Mouse (Mus musculus): Measurements from ENCODE around the gene Pigz. TPM values are rescaled to one million over a fixed set of nuclear protein-coding genes. Genes with fewer than 3 reads are reported as not detected.

Pigz gene
- polyA plus RNA-seq, 1 experiment from 2014 or later: 0.97 TPM

DNA sequence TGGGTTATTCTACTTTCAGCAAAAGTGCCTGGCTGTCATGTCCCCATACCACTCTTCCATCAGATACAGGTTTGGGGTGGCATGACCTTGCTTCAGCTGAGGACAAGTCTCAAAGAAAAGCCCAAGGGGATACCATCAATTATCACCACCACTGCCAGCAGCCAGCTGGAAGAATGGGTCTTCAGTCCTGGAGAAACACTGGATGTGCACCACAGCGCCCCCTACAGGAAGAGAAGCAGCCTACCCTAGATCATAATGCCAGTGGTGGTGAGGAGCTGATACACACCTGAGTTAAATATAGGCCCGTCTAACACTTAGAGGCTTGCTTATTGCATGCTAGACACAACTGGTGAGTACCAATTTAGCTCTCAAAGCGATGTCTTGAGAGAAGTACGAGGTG lies 28.3 kb upstream of the Pigz start:
- Histone ChIP-seq H3K4me2 (replicated peaks; ENCODE audit: low read depth, low read length) (no peak overlapping the region), H3K9me3 (ENCODE audit: control insufficient read depth, low read length) (no peaks in the 10 kb centered on the region; the same call in 1 of the 2 replicates), H3K27me3 (ENCODE audit: control insufficient read depth, insufficient read depth, low read length) (no peaks in the 10 kb centered on the region), H3K27ac (ENCODE audit: low read depth, low read length) (no peak overlapping the region), H3K4me1 (ENCODE audit: control insufficient read depth, insufficient read depth, low read length) (peaks cover 12% of the 10 kb centered on the region; the same call in 1 of the 2 replicates), H3K36me3 (ENCODE audit: control insufficient read depth, insufficient read depth, low read length) (no peaks in the 10 kb centered on the region), H3K4me3 (ENCODE audit: low read length) (no peak overlapping the region), H3K9ac (ENCODE audit: low read depth, low read length) (no peak overlapping the region)
- no peak for ATAC-seq (ENCODE audit: low FRiP score, low TSS enrichment)
- 78% methylated on average over 4 of the region's 4 CpGs for WGBS

DNA sequence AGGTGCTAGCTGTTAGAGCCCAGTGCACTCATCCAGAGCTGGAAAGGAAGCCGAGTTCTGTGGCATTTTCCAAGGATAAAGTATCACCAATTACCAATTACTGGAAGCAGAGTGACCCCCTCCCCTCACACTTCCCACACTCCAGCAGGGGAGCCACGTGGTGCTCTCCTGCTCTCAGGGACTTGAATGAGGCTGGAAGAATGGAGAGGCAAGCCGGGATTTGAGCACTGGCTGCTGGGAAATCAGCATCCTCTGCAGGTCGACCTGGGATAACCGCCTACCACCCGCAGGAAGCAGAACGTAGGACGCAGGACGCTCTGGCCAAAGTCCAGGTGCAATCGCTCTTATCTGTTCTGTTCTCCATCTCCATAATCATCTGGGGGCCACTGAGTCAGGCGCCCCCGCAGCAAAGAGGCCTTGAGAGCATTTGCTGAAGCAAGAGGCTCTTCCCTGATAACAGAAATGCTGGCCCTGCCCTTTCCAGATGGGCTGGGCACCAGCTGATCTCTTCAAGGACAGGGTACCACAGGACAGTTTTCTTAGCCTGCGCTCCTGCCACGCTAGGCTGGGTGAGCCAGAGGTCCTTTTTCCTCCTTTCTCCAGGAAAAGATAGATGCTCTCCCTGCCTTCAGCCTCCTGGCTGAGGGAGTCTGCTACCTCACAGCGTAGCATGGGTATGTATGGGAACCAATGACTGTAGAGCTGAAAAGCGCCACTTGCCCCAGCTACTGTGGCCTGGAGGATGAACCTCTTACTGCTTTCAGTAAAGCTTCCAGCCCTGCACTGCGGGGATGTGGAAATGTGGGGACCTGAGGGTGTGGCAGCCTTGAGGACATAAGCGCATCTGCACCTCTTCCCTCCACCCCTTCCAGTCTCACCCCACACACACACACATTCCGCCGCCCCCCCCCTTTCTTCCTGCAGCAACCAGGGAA lies 27.5 kb upstream of the Pigz start:
- Histone ChIP-seq H3K9me3 (ENCODE audit: control insufficient read depth, low read length) (no peaks in the 10 kb centered on the region), H3K27me3 (ENCODE audit: control insufficient read depth, insufficient read depth, low read length) (no peaks in the 10 kb centered on the region), H3K36me3 (ENCODE audit: control insufficient read depth, insufficient read depth, low read length) (no peaks in the 10 kb centered on the region), H3K4me2 (replicated peaks; ENCODE audit: low read depth, low read length) (peak overlapping the region; percentile 47), H3K4me3 (ENCODE audit: low read length) (peak overlapping the region; percentile 28; the same call in 1 of the 2 replicates), H3K27ac (ENCODE audit: low read depth, low read length) (no peak overlapping the region), H3K4me1 (ENCODE audit: control insufficient read depth, insufficient read depth, low read length) (peaks cover 12% of the 10 kb centered on the region; the same call in 1 of the 2 replicates), H3K9ac (ENCODE audit: low read depth, low read length) (peak overlapping the region; percentile 9; the same call in 1 of the 2 replicates)
- WGBS: 35% methylated on average over 20 of the region's 20 CpGs
- ATAC-seq (ENCODE audit: low FRiP score, low TSS enrichment): no peak

DNA sequence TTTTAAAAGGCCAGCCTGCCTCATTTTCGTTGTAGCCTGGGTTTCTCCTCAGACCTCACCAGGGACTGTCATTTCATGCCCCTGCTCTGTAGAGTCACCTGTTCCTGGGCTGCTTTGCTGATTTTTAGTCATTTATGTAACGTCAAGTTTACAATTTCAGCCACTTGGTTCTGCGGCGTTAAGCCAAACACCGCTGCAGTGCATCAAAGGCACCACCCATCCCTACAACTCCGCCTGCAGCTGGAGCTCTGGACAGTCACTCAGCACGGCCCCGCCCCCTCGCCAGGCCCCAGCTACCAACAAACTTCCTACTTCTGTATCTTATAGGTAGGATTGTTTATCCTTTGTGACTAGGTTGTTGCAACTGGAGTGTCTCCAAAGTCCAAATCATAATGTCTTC lies 26.8 kb upstream of the Pigz start:
- Histone ChIP-seq H3K9me3 (ENCODE audit: control insufficient read depth, low read length) (no peaks in the 10 kb centered on the region), H3K4me2 (replicated peaks; ENCODE audit: low read depth, low read length) (peak overlapping the region; percentile 47), H3K4me3 (ENCODE audit: low read length) (peak overlapping the region; percentile 28; the same call in 1 of the 2 replicates), H3K4me1 (ENCODE audit: control insufficient read depth, insufficient read depth, low read length) (peaks cover 12% of the 10 kb centered on the region; the same call in 1 of the 2 replicates), H3K27ac (ENCODE audit: low read depth, low read length) (no peak overlapping the region), H3K27me3 (ENCODE audit: control insufficient read depth, insufficient read depth, low read length) (no peaks in the 10 kb centered on the region), H3K36me3 (ENCODE audit: control insufficient read depth, insufficient read depth, low read length) (no peaks in the 10 kb centered on the region), H3K9ac (ENCODE audit: low read depth, low read length) (0 out of 2 replicates have a peak overlapping the region, but pooled peaks have one; percentile 9)
- WGBS: 11% methylated on average over 9 of the region's 9 CpGs
- ATAC-seq (ENCODE audit: low FRiP score, low TSS enrichment): peak; percentile 49; the same call in 1 of the 2 replicates

DNA sequence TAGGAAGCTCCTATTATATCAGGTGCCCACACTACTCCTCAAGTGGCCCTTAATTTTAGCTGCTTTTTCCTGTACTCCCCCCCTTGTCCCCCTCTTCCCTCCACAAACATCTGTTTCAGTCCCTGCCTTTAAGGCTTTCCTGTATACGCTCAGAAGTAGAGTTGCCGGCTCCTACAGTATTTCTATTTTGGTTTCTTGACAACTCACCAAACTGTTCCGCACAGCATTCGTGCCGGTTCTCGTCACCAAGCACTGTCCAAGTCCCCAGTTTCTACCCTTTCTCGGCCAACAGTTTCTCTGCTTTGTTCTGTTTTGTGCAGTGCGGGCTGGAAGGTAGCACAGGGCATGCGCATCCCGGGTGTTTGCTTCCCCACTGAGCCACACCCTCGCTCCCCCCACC lies 24.7 kb upstream of the Pigz start:
- no peaks in the 10 kb centered on the region for H3K9me3 ChIP-seq (ENCODE audit: control insufficient read depth, low read length)
- H3K36me3 ChIP-seq (ENCODE audit: control insufficient read depth, insufficient read depth, low read length): no peaks in the 10 kb centered on the region
- peaks cover 12% of the 10 kb centered on the region; the same call in 1 of the 2 replicates for H3K4me1 ChIP-seq (ENCODE audit: control insufficient read depth, insufficient read depth, low read length)
- H3K27me3 ChIP-seq (ENCODE audit: control insufficient read depth, insufficient read depth, low read length): no peaks in the 10 kb centered on the region
- WGBS: 72% methylated on average over 11 of the region's 11 CpGs
- H3K9ac ChIP-seq (ENCODE audit: low read depth, low read length): no peak overlapping the region
- H3K27ac ChIP-seq (ENCODE audit: low read depth, low read length): no peak overlapping the region
- no peak overlapping the region for H3K4me2 ChIP-seq (replicated peaks; ENCODE audit: low read depth, low read length)
- no peak overlapping the region for H3K4me3 ChIP-seq (ENCODE audit: low read length)
- ATAC-seq (ENCODE audit: low FRiP score, low TSS enrichment): no peak

DNA sequence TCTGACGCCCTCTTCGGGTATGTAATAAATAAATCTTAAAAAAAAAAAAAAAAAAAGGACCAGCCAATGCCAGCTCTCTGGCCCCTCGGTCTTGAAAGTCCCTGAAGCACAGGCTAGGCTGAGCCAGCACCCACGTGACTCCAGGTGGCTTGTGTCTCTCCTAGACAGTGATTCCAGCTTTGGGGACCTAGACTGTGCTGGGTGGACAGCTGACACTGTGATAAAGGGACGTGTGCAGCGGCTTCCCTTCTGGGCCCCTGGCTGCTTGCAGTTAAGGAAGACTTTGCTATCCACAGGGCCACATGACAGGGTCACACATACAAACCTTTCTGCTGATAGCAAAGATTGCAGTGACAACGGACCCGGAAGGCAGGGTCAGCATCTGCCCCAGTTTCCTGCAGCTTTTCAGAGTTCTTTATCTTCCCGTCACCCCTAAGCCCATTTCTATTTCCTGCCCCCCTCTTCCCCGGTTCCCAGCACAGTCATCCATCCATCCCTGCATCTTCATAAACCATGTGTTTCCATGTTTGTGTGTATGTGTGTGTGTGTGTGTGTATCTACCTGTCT lies 23.3 kb upstream of the Pigz start:
- Histone ChIP-seq H3K4me3 (ENCODE audit: low read length) (no peak overlapping the region), H3K4me2 (replicated peaks; ENCODE audit: low read depth, low read length) (no peak overlapping the region), H3K9me3 (ENCODE audit: control insufficient read depth, low read length) (no peaks in the 10 kb centered on the region), H3K27me3 (ENCODE audit: control insufficient read depth, insufficient read depth, low read length) (no peaks in the 10 kb centered on the region), H3K4me1 (ENCODE audit: control insufficient read depth, insufficient read depth, low read length) (peaks cover 12% of the 10 kb centered on the region; the same call in 1 of the 2 replicates), H3K36me3 (ENCODE audit: control insufficient read depth, insufficient read depth, low read length) (no peaks in the 10 kb centered on the region), H3K9ac (ENCODE audit: low read depth, low read length) (no peak overlapping the region), H3K27ac (ENCODE audit: low read depth, low read length) (no peak overlapping the region)
- WGBS: 56% methylated on average over 10 of the region's 10 CpGs
- ATAC-seq (ENCODE audit: low FRiP score, low TSS enrichment): no peak

DNA sequence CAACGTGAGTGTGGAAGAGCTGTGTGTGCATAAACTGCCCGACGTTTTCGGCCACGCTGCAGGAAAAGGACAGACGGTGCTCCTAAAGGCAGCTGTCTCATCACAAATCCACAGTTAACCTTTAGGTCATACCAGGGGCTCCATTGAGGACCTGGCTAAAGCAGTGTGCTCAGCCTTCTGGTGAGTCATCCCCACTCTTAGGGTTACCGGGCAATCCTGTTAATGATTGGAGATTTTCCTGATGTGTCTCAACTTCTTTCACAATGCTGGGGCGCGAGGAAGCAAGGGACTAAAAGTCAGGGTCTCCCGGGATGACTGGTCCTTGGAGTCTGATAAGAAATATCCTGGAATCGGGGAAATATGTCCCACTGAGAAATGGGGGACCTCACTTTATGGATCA lies 15.9 kb upstream of the Pigz start:
- Histone ChIP-seq H3K9me3 (ENCODE audit: control insufficient read depth, low read length) (no peaks in the 10 kb centered on the region), H3K4me1 (ENCODE audit: control insufficient read depth, insufficient read depth, low read length) (no peaks in the 10 kb centered on the region), H3K36me3 (ENCODE audit: control insufficient read depth, insufficient read depth, low read length) (no peaks in the 10 kb centered on the region), H3K4me3 (ENCODE audit: low read length) (no peak overlapping the region), H3K27ac (ENCODE audit: low read depth, low read length) (no peak overlapping the region), H3K4me2 (replicated peaks; ENCODE audit: low read depth, low read length) (peak overlapping the region; percentile 36; the same call in 1 of the 2 replicates), H3K27me3 (ENCODE audit: control insufficient read depth, insufficient read depth, low read length) (no peaks in the 10 kb centered on the region), H3K9ac (ENCODE audit: low read depth, low read length) (0 out of 2 replicates have a peak overlapping the region, but pooled peaks have one; percentile 20)
- 65% methylated on average over 11 of the region's 11 CpGs for WGBS
- ATAC-seq (ENCODE audit: low FRiP score, low TSS enrichment): 0 out of 2 replicates have a peak, but pooled peaks have one; percentile 26

DNA sequence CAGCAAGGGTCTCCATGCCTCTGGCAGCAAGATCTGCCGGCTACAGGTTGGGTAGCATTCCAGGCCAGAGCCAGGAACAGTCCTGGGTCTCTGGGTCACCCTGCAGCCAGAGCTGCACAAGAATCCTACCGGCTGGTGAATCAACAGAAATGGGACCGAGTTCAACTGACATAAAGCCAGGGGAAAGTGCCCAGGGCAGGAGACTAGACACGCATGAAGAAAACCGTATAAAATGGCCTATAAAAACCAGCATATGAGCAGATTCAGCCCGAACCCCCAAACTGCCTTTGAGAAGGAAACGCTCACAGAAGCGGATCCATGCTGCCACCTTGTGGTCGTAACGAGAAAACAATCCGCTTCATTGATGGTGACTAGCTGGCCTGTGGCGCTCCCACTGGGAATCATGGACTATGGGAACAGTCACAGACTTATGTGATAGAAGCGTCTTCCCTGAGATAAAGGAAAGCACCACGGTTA lies 15.4 kb upstream of the Pigz start:
- peak; percentile 22; the same call in 1 of the 2 replicates for ATAC-seq (ENCODE audit: low FRiP score, low TSS enrichment)
- H3K4me1 ChIP-seq (ENCODE audit: control insufficient read depth, insufficient read depth, low read length): no peaks in the 10 kb centered on the region
- H3K27me3 ChIP-seq (ENCODE audit: control insufficient read depth, insufficient read depth, low read length): no peaks in the 10 kb centered on the region
- no peak overlapping the region for H3K27ac ChIP-seq (ENCODE audit: low read depth, low read length)
- no peaks in the 10 kb centered on the region for H3K36me3 ChIP-seq (ENCODE audit: control insufficient read depth, insufficient read depth, low read length)
- H3K9me3 ChIP-seq (ENCODE audit: control insufficient read depth, low read length): no peaks in the 10 kb centered on the region
- H3K9ac ChIP-seq (ENCODE audit: low read depth, low read length): 0 out of 2 replicates have a peak overlapping the region, but pooled peaks have one; percentile 20
- 4% methylated on average over 14 of the region's 14 CpGs for WGBS
- peak overlapping the region; percentile 36 for H3K4me2 ChIP-seq (replicated peaks; ENCODE audit: low read depth, low read length)
- 0 out of 2 replicates have a peak overlapping the region, but pooled peaks have one; percentile 13 for H3K4me3 ChIP-seq (ENCODE audit: low read length)

DNA sequence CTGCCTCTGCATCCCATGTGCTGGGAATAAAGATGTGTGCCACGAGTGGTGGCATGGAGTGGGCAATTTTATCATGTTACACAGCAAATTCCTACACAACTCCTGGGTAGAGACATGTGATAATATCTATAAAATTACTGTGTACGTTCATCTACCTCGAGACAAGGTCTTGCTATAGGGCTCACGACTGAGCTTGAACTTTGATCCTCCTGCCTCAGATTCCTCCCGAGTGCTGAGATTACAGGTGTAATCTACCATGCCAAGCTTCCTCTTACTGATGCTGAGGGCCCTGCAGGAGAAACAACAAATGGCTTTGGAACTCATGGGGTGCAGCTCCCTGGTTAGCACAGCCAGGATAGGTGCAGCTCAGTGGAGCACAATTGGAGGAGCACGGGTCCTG lies 9.3 kb upstream of the Pigz start:
- ATAC-seq (ENCODE audit: low FRiP score, low TSS enrichment): no peak
- H3K36me3 ChIP-seq (ENCODE audit: control insufficient read depth, insufficient read depth, low read length): no peaks in the 10 kb centered on the region
- no peaks in the 10 kb centered on the region for H3K27me3 ChIP-seq (ENCODE audit: control insufficient read depth, insufficient read depth, low read length)
- H3K9me3 ChIP-seq (ENCODE audit: control insufficient read depth, low read length): no peaks in the 10 kb centered on the region
- WGBS: 78% methylated on average over 6 of the region's 6 CpGs
- H3K4me1 ChIP-seq (ENCODE audit: control insufficient read depth, insufficient read depth, low read length): no peaks in the 10 kb centered on the region
- H3K9ac ChIP-seq (ENCODE audit: low read depth, low read length): no peak overlapping the region
- no peak overlapping the region for H3K27ac ChIP-seq (ENCODE audit: low read depth, low read length)
- H3K4me3 ChIP-seq (ENCODE audit: low read length): no peak overlapping the region
- no peak overlapping the region for H3K4me2 ChIP-seq (replicated peaks; ENCODE audit: low read depth, low read length)
